Mouse (Mus musculus): ENCODE measurements around the gene St6galnac3. TPM values are rescaled to one million over a fixed set of nuclear protein-coding genes. Genes with fewer than 3 reads are reported as not detected.
"Not testable (repeated sequence)": the region's sequence is repeated elsewhere in the genome, so short reads cannot be mapped to it uniquely, and the experiment has no call there.

St6galnac3 gene
- polyA plus RNA-seq (2015; fragmentation: Nextera tagmentation; extraction: Ambion mirVana) = 15.8 and 25.5 TPM in 2 replicates

GRCm38 (mm10) chr3:153724701-153725668 lies at the start of gene St6galnac3:
Gene St6galnac3 (minus strand): TSS chr3:153725174.
- H3K4me3 ChIP-seq = peak within 1 kb of the TSS; percentile 68
- peak within 1 kb of the TSS; percentile 60 for H3K9ac ChIP-seq
- H3K9me3 ChIP-seq (replicated peaks) = no peaks in the 10 kb centered on the region
- peak within 1 kb of the TSS; percentile 50 for H3K27ac ChIP-seq
- 2% methylated on average over 56 of the region's 56 CpGs for WGBS
- peak; percentile 92 for ATAC-seq (replicated peaks; ENCODE audit: insufficient number of reproducible peaks, insufficient read depth, low FRiP score, low read depth)
- peak within 1 kb of the TSS; percentile 93 for H3K4me2 ChIP-seq
- H3K27me3 ChIP-seq = 0 out of 2 replicates have a peak, but pooled peaks cover 8% of the 10 kb centered on the region
- no peaks in the 10 kb centered on the region for H3K36me3 ChIP-seq
- H3K4me1 ChIP-seq (replicated peaks) = peaks cover 16% of the 10 kb centered on the region

DNA sequence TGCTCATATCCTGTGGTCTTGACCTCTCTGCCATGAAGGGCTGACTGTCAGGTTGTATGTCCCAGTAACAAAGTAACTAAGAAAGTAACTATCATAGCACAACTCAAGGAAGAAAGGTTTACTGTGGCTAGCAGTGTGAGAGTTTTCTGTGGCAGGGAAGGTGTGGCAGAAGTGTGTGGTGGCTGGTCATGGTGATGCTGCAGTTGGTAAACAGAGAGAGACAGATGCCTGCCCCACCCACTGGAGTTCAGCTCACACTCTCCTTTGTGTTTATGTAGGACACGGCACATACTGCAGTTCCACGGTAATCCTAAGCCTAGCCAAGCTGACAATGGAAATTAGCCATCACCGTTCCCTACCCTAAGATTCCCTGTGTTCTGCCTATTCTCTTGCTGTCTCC lies 49.6 kb upstream of the St6galnac3 start:
- 89% methylated on average over 3 of the region's 3 CpGs for WGBS
- no peak overlapping the region for H3K9ac ChIP-seq

GRCm38 (mm10) chr3:153771479-153771878 lies 46.5 kb upstream of the St6galnac3 start:
- no peaks in the 10 kb centered on the region for H3K36me3 ChIP-seq
- no peak for ATAC-seq (replicated peaks; ENCODE audit: insufficient number of reproducible peaks, insufficient read depth, low FRiP score, low read depth)
- H3K4me2 ChIP-seq = no peak overlapping the region
- WGBS = 57% methylated on average over 4 of the region's 4 CpGs
- H3K9ac ChIP-seq = no peak overlapping the region
- no peaks in the 10 kb centered on the region for H3K4me1 ChIP-seq (replicated peaks)
- peaks cover 5% of the 10 kb centered on the region; the same call in 1 of the 2 replicates for H3K9me3 ChIP-seq (replicated peaks)
- H3K4me3 ChIP-seq = no peak overlapping the region
- no peaks in the 10 kb centered on the region for H3K27me3 ChIP-seq
- no peak overlapping the region for H3K27ac ChIP-seq

More for the DNA sequence above, 49.6 kb upstream of the St6galnac3 start:
- H3K27me3 ChIP-seq = no peaks in the 10 kb centered on the region
- H3K4me1 ChIP-seq (replicated peaks) = no peaks in the 10 kb centered on the region; the same call in 1 of the 2 replicates
- H3K9me3 ChIP-seq (replicated peaks) = no peaks in the 10 kb centered on the region
- no peak overlapping the region for H3K4me2 ChIP-seq
- no peak for ATAC-seq (replicated peaks; ENCODE audit: insufficient number of reproducible peaks, insufficient read depth, low FRiP score, low read depth)
- no peak overlapping the region for H3K4me3 ChIP-seq
- no peak overlapping the region for H3K27ac ChIP-seq
- no peaks in the 10 kb centered on the region for H3K36me3 ChIP-seq

GRCm38 (mm10) chr3:153770573-153770972 lies 45.6 kb upstream of the St6galnac3 start:
- Histone ChIP-seq H3K27ac (no peak overlapping the region), H3K4me1 (replicated peaks) (no peaks in the 10 kb centered on the region), H3K4me3 (no peak overlapping the region), H3K4me2 (no peak overlapping the region), H3K9me3 (replicated peaks) (peaks cover 5% of the 10 kb centered on the region; the same call in 1 of the 2 replicates), H3K36me3 (no peaks in the 10 kb centered on the region), H3K9ac (no peak overlapping the region), H3K27me3 (no peaks in the 10 kb centered on the region)
- 52% methylated on average over 7 of the region's 7 CpGs for WGBS
- ATAC-seq (replicated peaks; ENCODE audit: insufficient number of reproducible peaks, insufficient read depth, low FRiP score, low read depth) = no peak

GRCm38 (mm10) chr3:153769220-153769619 lies 44.2 kb upstream of the St6galnac3 start:
- Histone ChIP-seq H3K9ac (no peak overlapping the region), H3K4me1 (replicated peaks) (no peaks in the 10 kb centered on the region), H3K9me3 (replicated peaks) (peaks cover 5% of the 10 kb centered on the region; the same call in 1 of the 2 replicates), H3K27ac (no peak overlapping the region), H3K36me3 (no peaks in the 10 kb centered on the region), H3K4me3 (no peak overlapping the region), H3K4me2 (no peak overlapping the region), H3K27me3 (no peaks in the 10 kb centered on the region)
- no peak for ATAC-seq (replicated peaks; ENCODE audit: insufficient number of reproducible peaks, insufficient read depth, low FRiP score, low read depth)
- 76% methylated on average over 5 of the region's 5 CpGs for WGBS

DNA sequence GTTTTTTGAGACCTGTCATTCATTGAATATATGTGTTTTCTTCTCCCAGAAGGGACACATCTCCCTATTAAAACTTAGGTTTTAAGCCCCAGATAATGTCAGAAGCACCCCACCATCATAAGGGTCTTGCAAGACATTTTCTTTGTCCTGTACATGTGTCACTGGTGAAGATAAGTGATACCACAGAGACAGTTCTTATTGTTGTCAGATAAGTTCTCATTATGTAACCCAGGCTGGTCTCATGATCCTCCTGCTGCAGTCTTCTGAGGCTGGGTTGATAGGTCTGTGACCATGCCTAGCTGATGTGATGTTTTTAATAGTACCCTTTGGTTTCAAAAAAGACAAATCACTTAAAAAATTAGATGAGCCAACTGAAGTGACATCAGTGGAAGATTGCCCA lies 40.2 kb upstream of the St6galnac3 start:
- Histone ChIP-seq H3K27me3 (no peaks in the 10 kb centered on the region), H3K9ac (no peak overlapping the region), H3K4me1 (replicated peaks) (no peaks in the 10 kb centered on the region), H3K4me3 (no peak overlapping the region), H3K36me3 (no peaks in the 10 kb centered on the region), H3K27ac (no peak overlapping the region), H3K9me3 (replicated peaks) (peaks cover 5% of the 10 kb centered on the region; the same call in 1 of the 2 replicates), H3K4me2 (no peak overlapping the region)
- ATAC-seq (replicated peaks; ENCODE audit: insufficient number of reproducible peaks, insufficient read depth, low FRiP score, low read depth) = no peak

DNA sequence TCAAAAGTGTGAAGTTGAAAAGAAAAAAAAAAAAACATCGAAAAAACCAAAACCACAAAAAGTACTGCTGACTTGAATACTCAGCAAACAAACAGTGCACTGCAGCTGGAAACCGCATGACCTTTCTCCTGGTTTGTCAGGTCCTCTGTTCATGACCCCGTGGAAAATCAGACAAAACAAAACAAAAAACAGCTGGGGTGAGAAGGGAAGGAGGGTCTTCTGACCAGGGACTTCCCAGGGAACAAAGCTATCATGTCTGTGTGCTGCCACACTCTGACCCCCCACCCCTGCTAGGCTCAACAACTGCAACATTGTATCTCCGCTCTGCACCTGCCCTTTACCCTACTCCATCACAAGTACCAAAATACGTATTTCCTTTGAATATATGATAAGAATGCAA lies 39.8 kb upstream of the St6galnac3 start:
- Histone ChIP-seq H3K36me3 (no peaks in the 10 kb centered on the region), H3K4me1 (replicated peaks) (no peaks in the 10 kb centered on the region), H3K4me3 (no peak overlapping the region), H3K9ac (no peak overlapping the region), H3K4me2 (no peak overlapping the region), H3K27ac (no peak overlapping the region), H3K9me3 (replicated peaks) (peaks cover 5% of the 10 kb centered on the region; the same call in 1 of the 2 replicates), H3K27me3 (no peaks in the 10 kb centered on the region)
- no peak for ATAC-seq (replicated peaks; ENCODE audit: insufficient number of reproducible peaks, insufficient read depth, low FRiP score, low read depth)
- WGBS = 51% methylated on average over 5 of the region's 5 CpGs

DNA sequence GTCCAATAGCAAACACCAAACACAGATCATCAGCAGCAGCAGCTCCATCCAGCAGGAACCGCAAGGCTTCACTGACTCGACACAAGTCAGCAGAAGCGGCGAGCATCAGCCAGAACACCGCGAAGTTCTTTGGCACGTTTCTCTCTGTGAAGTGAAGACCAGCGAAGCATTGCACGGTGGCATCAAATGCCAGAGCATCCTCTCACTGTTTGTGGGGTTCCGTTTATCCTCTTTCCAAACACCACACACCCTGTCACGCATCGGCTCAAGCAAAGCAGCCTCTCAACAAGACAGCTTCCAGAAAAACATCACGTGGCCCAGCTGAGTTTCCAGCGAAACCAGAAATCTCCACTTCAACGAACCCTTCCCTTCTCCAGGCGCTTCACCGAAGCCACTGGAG lies 36.2 kb upstream of the St6galnac3 start:
- 0 out of 2 replicates have a peak, but pooled peaks cover 3% of the 10 kb centered on the region for H3K27me3 ChIP-seq
- H3K27ac ChIP-seq = no peak overlapping the region
- H3K4me3 ChIP-seq = no peak overlapping the region
- no peaks in the 10 kb centered on the region for H3K9me3 ChIP-seq (replicated peaks)
- peaks cover 10% of the 10 kb centered on the region; the same call in 1 of the 2 replicates for H3K4me1 ChIP-seq (replicated peaks)
- WGBS = 80% methylated on average over 17 of the region's 17 CpGs
- no peaks in the 10 kb centered on the region for H3K36me3 ChIP-seq
- no peak overlapping the region for H3K9ac ChIP-seq
- ATAC-seq (replicated peaks; ENCODE audit: insufficient number of reproducible peaks, insufficient read depth, low FRiP score, low read depth) = no peak
- H3K4me2 ChIP-seq = no peak overlapping the region

- Histone ChIP-seq H3K36me3 (no peaks in the 10 kb centered on the region), H3K4me1 (replicated peaks) (peaks cover 11% of the 10 kb centered on the region; the same call in 1 of the 2 replicates), H3K9me3 (replicated peaks) (no peaks in the 10 kb centered on the region), H3K4me3 (no peak overlapping the region), H3K27me3 (0 out of 2 replicates have a peak, but pooled peaks cover 3% of the 10 kb centered on the region), H3K9ac (no peak overlapping the region), H3K27ac (no peak overlapping the region), H3K4me2 (no peak overlapping the region)
- no peak for ATAC-seq (replicated peaks; ENCODE audit: insufficient number of reproducible peaks, insufficient read depth, low FRiP score, low read depth)
Measured at GRCm38 (mm10) chr3:153759269-153759668, 34.3 kb upstream of the St6galnac3 start.

DNA sequence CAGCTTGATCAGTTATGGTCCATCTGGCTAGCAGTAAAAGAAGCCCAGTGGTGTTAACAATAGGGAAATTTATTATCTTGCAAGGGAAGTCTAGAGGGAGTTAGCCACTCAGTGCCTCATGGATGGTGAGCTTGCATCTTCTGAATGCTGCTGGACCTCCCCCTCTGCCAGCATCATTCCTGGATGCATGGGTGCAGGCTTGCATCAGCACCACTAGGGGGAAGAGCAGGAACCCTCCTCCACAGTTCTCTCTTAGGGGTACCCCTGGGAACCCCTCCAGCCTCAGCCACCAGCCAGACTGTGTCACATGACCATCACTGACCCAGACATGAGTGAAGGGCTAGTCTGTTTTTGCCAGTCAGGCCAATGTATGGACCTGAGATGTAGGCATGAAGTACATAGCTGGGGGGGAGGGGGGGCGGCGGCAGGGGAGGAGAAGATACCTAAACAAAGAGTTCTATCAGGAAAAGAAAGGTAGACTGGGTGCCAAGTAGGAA lies 31.6 kb upstream of the St6galnac3 start:
- H3K36me3 ChIP-seq = no peaks in the 10 kb centered on the region
- 0 out of 2 replicates have a peak, but pooled peaks cover 3% of the 10 kb centered on the region for H3K27me3 ChIP-seq
- peaks cover 11% of the 10 kb centered on the region; the same call in 1 of the 2 replicates for H3K4me1 ChIP-seq (replicated peaks)
- no peak overlapping the region for H3K4me2 ChIP-seq
- H3K9ac ChIP-seq = no peak overlapping the region
- ATAC-seq (replicated peaks; ENCODE audit: insufficient number of reproducible peaks, insufficient read depth, low FRiP score, low read depth) = no peak
- no peaks in the 10 kb centered on the region for H3K9me3 ChIP-seq (replicated peaks)
- no peak overlapping the region for H3K4me3 ChIP-seq
- 80% methylated on average over 2 of the region's 2 CpGs for WGBS
- H3K27ac ChIP-seq = no peak overlapping the region

DNA sequence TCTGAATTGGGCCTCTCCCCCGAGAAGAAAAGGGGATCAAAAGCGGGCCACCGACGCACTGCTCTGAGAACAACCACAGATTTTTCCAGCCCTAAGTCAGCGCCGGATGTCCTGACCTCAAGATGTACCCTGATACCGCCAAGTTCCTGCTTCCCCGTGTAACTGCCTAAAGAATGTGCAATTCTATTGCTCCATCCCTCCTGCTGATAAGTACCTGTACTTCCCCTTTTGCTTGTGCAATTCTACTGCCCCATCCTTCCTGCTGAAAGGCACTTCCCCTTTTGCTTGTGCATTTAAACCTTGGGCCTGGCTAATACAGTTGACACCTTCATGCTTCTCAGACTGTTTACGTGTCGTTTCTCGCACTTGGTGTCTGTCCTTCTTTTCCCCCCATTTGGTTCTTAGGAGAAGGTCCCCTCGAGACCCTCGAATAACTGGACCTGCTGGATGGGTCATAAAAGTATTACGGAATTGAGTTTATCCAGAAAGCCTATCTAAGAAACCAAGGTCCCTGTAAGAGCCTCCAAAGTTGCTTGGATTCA lies 30.9 kb upstream of the St6galnac3 start:
- H3K4me1 ChIP-seq (replicated peaks) = peaks cover 11% of the 10 kb centered on the region; the same call in 1 of the 2 replicates
- ATAC-seq (replicated peaks; ENCODE audit: insufficient number of reproducible peaks, insufficient read depth, low FRiP score, low read depth); H3K4me2 ChIP-seq; H3K36me3 ChIP-seq; H3K9ac ChIP-seq; H3K27ac ChIP-seq; H3K9me3 ChIP-seq (replicated peaks); H3K27me3 ChIP-seq; H3K4me3 ChIP-seq: not testable (repeated sequence)
- WGBS = 58% methylated on average over 14 of the region's 14 CpGs
